Mouse (Mus musculus) adrenal gland, postnatal 0 days (tissue): ENCODE results near the gene Ell3. TPM values are rescaled to one million over a fixed set of nuclear protein-coding genes. Genes with fewer than 3 reads are reported as not detected.

Experiments
- microRNA-seq: library from miRNA; unstranded; fragments of <30 nt; microRNA quantifications from one replicate; pipeline ENCODE4, GENCODE M21; 2016; ENCODE audit warnings: borderline replicate concordance; ENCODE audit not compliant: insufficient number of aligned reads
- polyA plus RNA-seq: library from polyadenylated mRNA; unstranded; fragments of >200 nt; fragmentation: Nextera tagmentation; extraction: Ambion mirVana; gene quantifications from 2 replicates; pipeline ENCODE4 v1.2.1, GENCODE M21; 2015

The Ell3 gene
- 0.43 and 1.2 TPM in 2 replicates for polyA plus RNA-seq

DNA sequence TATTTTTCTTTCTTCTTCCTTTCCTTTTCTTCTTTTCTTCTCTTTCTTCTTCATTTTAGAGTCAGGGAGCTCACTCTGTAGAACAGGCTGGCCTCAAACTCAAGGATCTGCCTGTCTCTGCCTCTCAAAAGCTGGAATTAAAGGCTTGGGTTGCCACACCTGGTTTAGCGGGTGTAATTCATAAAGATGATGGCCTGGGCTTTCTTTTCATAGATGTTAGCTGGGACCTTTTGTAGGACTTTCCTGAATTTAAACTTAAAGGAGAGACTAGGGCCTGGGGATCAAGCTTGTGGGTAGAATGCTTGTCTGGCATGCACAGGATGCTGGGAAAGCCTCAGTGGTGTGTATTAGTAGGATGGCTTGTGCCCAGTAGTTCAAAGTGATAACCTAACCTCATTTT, at the start of gene Ell3:
Ell3 (minus strand) TSS at position 101 of the 400 bp plus-strand sequence.

DNA sequence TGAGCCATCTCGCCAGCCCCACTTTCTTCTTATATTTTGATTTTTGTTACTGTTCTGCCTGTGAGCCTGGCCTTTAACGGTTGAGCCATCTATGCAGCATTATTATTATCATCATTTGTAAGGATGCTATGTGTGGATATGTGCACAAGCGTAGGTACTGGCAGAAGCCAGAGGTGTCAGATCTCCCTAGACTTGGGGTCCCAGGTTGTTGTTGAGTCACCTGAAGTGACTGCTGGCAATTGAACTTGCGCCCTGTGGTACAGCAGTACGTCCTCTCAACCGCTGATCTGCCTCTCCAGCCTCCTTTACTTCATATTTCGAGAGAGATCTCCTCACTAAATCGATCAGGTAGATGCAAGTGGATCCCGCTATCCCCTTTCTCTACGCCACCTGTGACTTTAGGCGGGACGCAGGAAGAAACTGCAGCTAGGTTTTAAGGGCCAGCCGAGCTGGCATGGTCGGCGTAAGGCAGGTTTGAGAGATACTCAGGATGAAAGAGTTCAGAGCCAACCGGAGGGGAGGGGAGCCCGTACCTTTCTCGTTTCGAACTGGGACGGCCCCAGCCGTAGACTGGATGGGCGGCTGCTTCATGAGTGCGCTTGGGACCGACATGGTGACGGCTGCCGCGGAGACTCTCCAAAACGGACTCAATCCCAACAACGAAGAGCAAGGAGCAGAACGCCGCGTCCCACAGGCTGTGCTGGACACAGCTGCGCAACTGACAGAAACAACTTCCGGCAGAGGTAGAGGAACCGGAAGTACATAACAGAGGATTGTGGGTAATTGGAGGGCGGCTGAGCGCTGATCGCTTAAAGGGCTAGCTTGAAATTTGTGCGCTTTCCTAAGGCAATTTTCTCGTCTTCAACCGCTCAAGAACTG, 29.5 kb upstream of the Ell3 start, which contains the start of gene Mfap1b:
Mfap1b (minus strand) TSS at position 767 of the 879 bp plus-strand sequence.

DNA sequence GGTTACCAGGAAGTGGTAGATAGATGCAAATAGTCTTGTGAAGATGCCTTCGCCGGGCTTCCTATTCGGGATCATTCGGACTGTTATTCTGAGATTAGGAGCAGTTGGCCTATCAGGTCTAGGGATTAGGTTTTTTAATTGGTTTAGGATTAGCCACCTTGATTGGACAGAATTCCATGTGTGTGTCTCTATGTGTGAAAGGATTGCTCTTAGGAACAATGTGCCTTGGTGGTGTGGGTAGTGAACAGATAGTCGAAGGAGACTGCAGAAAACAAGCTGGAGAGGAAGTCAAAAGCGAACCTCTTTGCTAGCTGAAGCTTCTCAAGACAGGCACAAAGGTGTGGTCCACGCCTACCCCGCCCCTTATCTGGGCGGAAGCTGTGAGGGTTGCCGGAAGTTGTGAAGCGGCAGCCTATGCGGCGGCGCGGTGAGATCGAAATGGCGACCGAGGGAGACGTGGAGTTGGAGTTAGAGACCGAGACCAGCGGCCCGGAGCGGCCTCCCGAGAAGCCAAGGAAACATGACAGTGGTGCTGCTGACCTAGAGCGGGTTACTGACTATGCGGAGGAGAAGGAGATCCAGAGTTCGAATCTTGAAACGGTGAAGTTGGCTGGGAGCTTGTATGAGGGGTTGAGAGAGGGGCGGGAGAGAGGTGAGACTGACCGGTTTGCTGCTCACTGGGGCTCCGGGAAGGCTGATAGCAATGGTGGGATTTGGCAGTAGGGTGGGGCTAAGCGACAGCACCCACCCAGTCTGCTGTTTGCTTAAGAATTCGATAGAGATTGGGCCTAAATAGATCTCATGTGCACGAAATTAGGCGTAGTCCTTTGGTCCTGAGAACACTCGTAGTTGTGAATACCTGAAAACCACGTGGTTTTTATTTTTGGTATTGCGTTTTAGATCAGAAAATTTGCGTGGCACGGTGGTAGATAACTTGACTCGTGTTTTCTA, 12.9 kb upstream of the Ell3 start, which contains the start of gene Serinc4:
Serinc4 (minus strand) TSS at position 90 of the 951 bp plus-strand sequence.

DNA sequence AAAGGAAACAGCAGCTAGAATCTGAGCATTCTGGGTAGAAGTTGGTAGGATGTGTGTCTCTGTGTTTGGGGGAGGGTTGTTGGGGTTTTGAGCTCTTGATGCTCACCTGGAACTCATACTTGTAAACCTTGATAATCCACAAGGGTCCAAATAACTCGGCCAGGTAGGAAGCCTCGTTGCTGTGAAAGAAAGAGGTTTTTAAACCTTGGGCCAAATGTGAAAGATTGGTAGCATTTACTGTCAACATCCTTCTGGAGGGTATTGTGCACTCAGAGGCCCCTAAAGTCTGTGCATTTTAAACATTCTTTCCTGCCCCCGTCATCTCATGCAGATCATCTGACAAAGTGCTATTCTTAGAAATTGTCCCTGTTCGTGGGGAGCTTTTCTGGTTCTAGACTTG, 8.9 kb upstream of the Ell3 start, which contains the start of gene Hypk:
Hypk (plus strand) TSS at position 301 of the 400 bp plus-strand sequence.

DNA sequence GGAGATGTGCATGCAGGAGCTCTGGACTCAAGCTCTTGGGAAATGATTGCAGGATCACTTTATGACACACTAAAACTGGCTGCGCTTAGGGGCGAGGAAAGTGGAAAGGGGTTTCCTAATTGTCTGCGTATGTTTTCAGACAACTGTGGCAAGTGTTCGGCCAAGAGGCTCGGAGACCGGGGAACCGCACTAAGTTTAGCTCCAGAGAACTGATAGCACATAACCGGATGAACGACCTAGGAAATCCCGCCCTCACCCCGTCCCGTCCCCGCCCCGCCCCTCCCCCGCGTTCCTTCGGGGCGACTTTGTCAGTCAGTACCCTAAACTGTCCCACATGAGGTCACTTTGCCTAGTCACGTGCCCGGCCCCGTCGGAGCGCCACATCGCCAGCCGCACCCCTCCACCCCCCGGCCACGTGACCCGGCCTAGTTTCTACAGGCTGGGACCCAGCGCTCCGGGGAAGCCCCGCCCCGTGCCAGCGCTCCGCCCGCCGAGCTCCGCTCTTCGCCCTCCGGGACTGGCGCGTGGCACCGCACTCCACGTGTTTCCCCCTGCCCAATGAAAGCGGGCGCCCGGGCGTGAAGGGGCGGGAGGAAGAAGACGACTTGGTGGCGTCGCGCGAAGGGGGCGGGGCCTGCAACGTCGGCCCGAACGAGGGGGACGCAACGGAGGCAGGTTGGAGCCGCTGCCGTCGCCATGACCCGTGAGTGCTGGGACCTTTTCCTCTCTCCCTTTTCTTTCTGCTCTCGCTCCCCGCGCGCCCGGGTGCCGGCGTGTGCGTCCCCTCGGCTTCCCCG, 4.9 kb upstream of the Ell3 start, which contains the start of gene Serf2:
Serf2 (plus strand) TSS at position 457 of the 797 bp plus-strand sequence.

DNA sequence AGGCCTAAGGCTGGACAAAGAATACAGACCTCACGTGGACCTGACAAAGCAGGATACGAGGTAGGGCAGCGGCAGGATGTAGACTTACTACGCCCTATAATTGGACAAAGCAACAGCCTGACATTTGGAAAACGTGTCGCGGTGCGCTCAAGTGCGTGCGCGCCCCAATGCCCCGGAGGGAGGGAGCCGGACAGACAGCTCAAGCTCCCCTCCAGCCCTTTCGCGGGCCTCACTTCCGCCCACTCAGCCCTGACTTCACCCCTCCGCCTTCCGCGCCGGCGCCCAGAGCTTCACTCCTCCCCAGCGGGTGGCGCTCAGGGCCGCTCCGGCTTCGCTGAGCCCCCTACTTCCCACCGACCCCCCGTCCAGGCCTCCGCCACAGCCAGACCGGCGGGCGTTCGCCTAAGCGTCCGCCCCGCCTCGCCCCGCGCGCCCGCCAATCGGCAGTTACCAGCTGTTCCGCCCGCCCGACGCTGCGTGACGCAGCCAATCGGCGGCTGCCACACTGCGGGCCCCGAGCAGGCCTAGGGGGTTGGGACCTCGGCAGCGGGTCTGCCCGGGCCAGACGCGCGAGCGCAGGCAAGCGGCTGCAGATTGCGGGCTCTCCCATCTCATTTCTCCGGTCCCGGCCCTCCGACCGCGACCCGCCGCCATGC, 30.6 kb downstream of the Ell3 start, which contains the start of the genes Pdia3 and Catsper2:
Pdia3 (plus strand) TSS at position 389 of the 656 bp plus-strand sequence.
Catsper2 (minus strand) TSS at position 406 of the 656 bp plus-strand sequence.

Small RNAs within 50 kb of the gene (microRNA-seq; reads per million reads assigned to microRNA genes)
- gene Gm22953, result not detected

Other genes starting within 250 kb of the Ell3 start
- gene Trp53bp1, start 172.9 kb downstream of the Ell3 start, polyA plus RNA-seq, result 20.4 and 25.4 TPM in 2 replicates
- 2.8 and 6.2 TPM in 2 replicates for gene Map1a, start 154.7 kb downstream of the Ell3 start, polyA plus RNA-seq
- 9.3 and 11.4 TPM in 2 replicates for gene Ppip5k1, start 88.9 kb downstream of the Ell3 start, polyA plus RNA-seq
- gene Ckmt1, start 86.6 kb downstream of the Ell3 start, polyA plus RNA-seq, result 6.4 and 19.6 TPM in 2 replicates
- gene Strc, start 57.1 kb downstream of the Ell3 start, polyA plus RNA-seq, result not detected in 2 replicates
- 392 and 541 TPM in 2 replicates for gene Pdia3, start 30.5 kb downstream of the Ell3 start, polyA plus RNA-seq
- gene Catsper2, start 30.5 kb downstream of the Ell3 start, polyA plus RNA-seq, result 1.6 and 3.3 TPM in 2 replicates
- 441 and 474 TPM in 2 replicates for gene Serf2, start 4.9 kb upstream of the Ell3 start, polyA plus RNA-seq
- 102 and 125 TPM in 2 replicates for gene Hypk, start 9.0 kb upstream of the Ell3 start, polyA plus RNA-seq
- gene Serinc4, start 12.5 kb upstream of the Ell3 start, polyA plus RNA-seq, result 0.17 and 0.38 TPM in 2 replicates
- 45.3 and 47.8 TPM in 2 replicates for gene Mfap1b, start 29.8 kb upstream of the Ell3 start, polyA plus RNA-seq
- 13.8 and 16.9 TPM in 2 replicates for gene Mfap1a, start 62.4 kb upstream of the Ell3 start, polyA plus RNA-seq
- gene Wdr76, start 62.4 kb upstream of the Ell3 start, polyA plus RNA-seq, result 2.9 and 5.0 TPM in 2 replicates